Mouse (Mus musculus) urinary bladder, adult 2 months (tissue): ENCODE measurements at regions not wholly inside any gene's neighbourhood (a gene's known extent, or its start where the extent isn't known, plus 50 kb on each side); places are given as distances from the start of the nearest gene placed in this dataset.

Experiments used
- DNase-seq: peaks from one replicate; pipeline ENCODE4 v3.0.0; 2022; ENCODE audit warnings: low spot score

- DNase-seq = no peak
Measured at GRCm38 (mm10) chr11:20929426-20929825, 98.6 kb upstream of the Lgalsl start.

- no peak for DNase-seq
Measured at GRCm38 (mm10) chr11:20930045-20930444, 99.2 kb upstream of the Lgalsl start.

GRCm38 (mm10) chr11:20930573-20930972, 99.7 kb upstream of the Lgalsl start:
- DNase-seq = no peak

GRCm38 (mm10) chr11:20934191-20935062, 103.6 kb upstream of the Lgalsl start:
- no peak for DNase-seq

- no peak for DNase-seq
Measured at GRCm38 (mm10) chr11:20935063-20935370, 104.2 kb upstream of the Lgalsl start.

- DNase-seq = no peak
Measured at GRCm38 (mm10) chr11:20935910-20936309, 105.1 kb upstream of the Lgalsl start.

GRCm38 (mm10) chr11:20936996-20937395, 106.1 kb upstream of the Lgalsl start:
- DNase-seq = no peak

- DNase-seq = no peak
Measured at GRCm38 (mm10) chr11:20937942-20938341, 107.1 kb upstream of the Lgalsl start.

GRCm38 (mm10) chr11:20939644-20940043, 108.8 kb upstream of the Lgalsl start:
- no peak for DNase-seq

GRCm38 (mm10) chr11:20941546-20941945, 110.7 kb upstream of the Lgalsl start:
- no peak for DNase-seq

- DNase-seq = no peak
Measured at GRCm38 (mm10) chr11:20955561-20955960, 124.7 kb upstream of the Lgalsl start.

- no peak for DNase-seq
Measured at GRCm38 (mm10) chr11:20957766-20958165, 126.9 kb upstream of the Lgalsl start.

GRCm38 (mm10) chr11:20958233-20958632, 127.4 kb upstream of the Lgalsl start:
- DNase-seq = no peak

- no peak for DNase-seq
Measured at GRCm38 (mm10) chr11:20960066-20960465, 129.2 kb upstream of the Lgalsl start.

GRCm38 (mm10) chr11:20960750-20961149, 129.9 kb upstream of the Lgalsl start:
- no peak for DNase-seq

- DNase-seq = no peak
Measured at GRCm38 (mm10) chr11:20961626-20962025, 129.5 kb upstream of the Peli1 start.

- DNase-seq = no peak
Measured at GRCm38 (mm10) chr11:20965575-20966239, 125.4 kb upstream of the Peli1 start.

GRCm38 (mm10) chr11:20967321-20967984, 123.6 kb upstream of the Peli1 start:
- DNase-seq = no peak

GRCm38 (mm10) chr11:20968341-20968740, 122.8 kb upstream of the Peli1 start:
- no peak for DNase-seq

GRCm38 (mm10) chr11:20973141-20973540, 118.0 kb upstream of the Peli1 start:
- no peak for DNase-seq

GRCm38 (mm10) chr11:20981588-20981987, 109.5 kb upstream of the Peli1 start:
- no peak for DNase-seq

GRCm38 (mm10) chr11:20982010-20982409, 109.1 kb upstream of the Peli1 start:
- DNase-seq = no peak

GRCm38 (mm10) chr11:20982500-20982899, 108.6 kb upstream of the Peli1 start:
- DNase-seq = no peak
